Mouse (Mus musculus): Measurements from ENCODE around the gene Zmiz1. TPM values are rescaled to one million over a fixed set of nuclear protein-coding genes. Genes with fewer than 3 reads are reported as not detected.
A peak's percentile ranks its signal among the peaks of the same experiment; 100 is the strongest.

The Zmiz1 gene
- polyA plus RNA-seq, 1 experiment = 27.3 TPM

DNA sequence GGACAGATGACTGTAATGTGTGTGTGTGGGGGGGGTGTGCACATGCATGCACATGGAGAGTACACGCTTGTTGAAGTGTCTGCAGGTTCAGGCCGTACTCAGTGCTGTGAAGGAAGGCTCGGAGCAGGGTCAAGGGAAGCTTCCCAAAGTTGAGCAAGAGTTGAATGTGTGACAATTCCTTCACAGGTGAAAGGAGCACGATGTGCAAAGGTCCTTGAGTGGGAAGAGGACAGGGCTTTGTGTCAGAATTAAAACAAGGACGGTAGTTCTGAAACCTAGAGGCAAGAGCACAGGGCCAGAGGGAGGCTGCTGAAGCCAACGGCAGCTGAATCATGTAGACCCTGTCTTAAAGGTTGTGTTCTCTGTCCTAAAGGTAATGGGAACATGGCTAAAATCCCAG lies 123.6 kb downstream of the Zmiz1 start:
- H3ac ChIP-seq (ENCODE audit: control insufficient read depth, insufficient read length, low read depth) = no peak overlapping the region
- H3K27me3 ChIP-seq (ENCODE audit: control insufficient read depth, insufficient read depth, insufficient read length) = no peaks in the 10 kb centered on the region
- TF ChIP-seq MYOD1 (IDR thresholded peaks at IDR 0.05; ENCODE audit: control insufficient read depth, insufficient read length, low read depth) (no peak), USF1 (IDR thresholded peaks at IDR 0.05; ENCODE audit: low read depth) (no peak), CTCF (IDR thresholded peaks at IDR 0.05; ENCODE audit: control insufficient read depth, insufficient read depth, insufficient read length) (no peak), FOSL1 (IDR thresholded peaks at IDR 0.05; ENCODE audit: insufficient read depth, low read length, poor library complexity, severe bottlenecking) (no peak), MAX (IDR thresholded peaks at IDR 0.05) (no peak), CEBPB (IDR thresholded peaks at IDR 0.05; ENCODE audit: low read depth) (no peak), MYOG (IDR thresholded peaks at IDR 0.05; ENCODE audit: control insufficient read depth, extremely low read depth, insufficient read length) (no peak)
- H3K79me3 ChIP-seq (ENCODE audit: low read depth) = no peaks in the 10 kb centered on the region
- no peak overlapping the region for H3K4me3 ChIP-seq (ENCODE audit: insufficient read depth, poor library complexity, severe bottlenecking)
- H3K79me2 ChIP-seq (ENCODE audit: control insufficient read depth, insufficient read depth) = peaks cover 5% of the 10 kb centered on the region
- peaks cover 65% of the 10 kb centered on the region for H3K36me3 ChIP-seq (ENCODE audit: control insufficient read depth, insufficient read depth)

DNA sequence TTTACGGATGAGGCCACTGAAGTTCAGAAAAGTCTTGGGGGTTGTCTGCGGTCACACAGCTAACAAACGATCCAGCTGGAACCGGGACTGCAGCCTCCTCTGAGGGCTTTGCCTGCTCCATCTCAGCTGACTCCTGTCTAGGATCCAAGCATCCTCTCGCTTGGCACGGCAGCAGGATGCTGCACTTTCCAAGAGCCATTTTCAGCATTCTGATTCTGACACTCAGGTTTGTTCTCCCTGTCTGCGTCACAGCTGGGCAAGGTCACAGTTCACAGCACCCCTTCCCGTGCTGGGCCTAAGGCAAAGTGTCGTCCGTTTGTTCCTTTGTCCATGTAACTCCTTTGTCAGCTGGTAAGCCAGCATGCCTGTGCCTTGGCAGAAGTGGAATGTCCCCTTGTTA lies 124.9 kb downstream of the Zmiz1 start:
- Histone ChIP-seq H3ac (ENCODE audit: control insufficient read depth, insufficient read length, low read depth) (no peak overlapping the region), H3K79me2 (ENCODE audit: control insufficient read depth, insufficient read depth) (peaks cover 13% of the 10 kb centered on the region), H3K4me3 (ENCODE audit: insufficient read depth, poor library complexity, severe bottlenecking) (no peak overlapping the region), H3K36me3 (ENCODE audit: control insufficient read depth, insufficient read depth) (peaks cover 52% of the 10 kb centered on the region), H3K27me3 (ENCODE audit: control insufficient read depth, insufficient read depth, insufficient read length) (no peaks in the 10 kb centered on the region), H3K79me3 (ENCODE audit: low read depth) (no peaks in the 10 kb centered on the region)
- TF ChIP-seq FOSL1 (IDR thresholded peaks at IDR 0.05; ENCODE audit: insufficient read depth, low read length, poor library complexity, severe bottlenecking) = no peak
- TF ChIP-seq USF1 (IDR thresholded peaks at IDR 0.05; ENCODE audit: low read depth) = no peak
- no peak for TF ChIP-seq CEBPB (IDR thresholded peaks at IDR 0.05; ENCODE audit: low read depth)
- TF ChIP-seq MYOG (IDR thresholded peaks at IDR 0.05; ENCODE audit: control insufficient read depth, extremely low read depth, insufficient read length) = no peak
- no peak for TF ChIP-seq CTCF (IDR thresholded peaks at IDR 0.05; ENCODE audit: control insufficient read depth, insufficient read depth, insufficient read length)
- TF ChIP-seq MYOD1 (IDR thresholded peaks at IDR 0.05; ENCODE audit: control insufficient read depth, insufficient read length, low read depth) = no peak
- no peak for TF ChIP-seq MAX (IDR thresholded peaks at IDR 0.05)

DNA sequence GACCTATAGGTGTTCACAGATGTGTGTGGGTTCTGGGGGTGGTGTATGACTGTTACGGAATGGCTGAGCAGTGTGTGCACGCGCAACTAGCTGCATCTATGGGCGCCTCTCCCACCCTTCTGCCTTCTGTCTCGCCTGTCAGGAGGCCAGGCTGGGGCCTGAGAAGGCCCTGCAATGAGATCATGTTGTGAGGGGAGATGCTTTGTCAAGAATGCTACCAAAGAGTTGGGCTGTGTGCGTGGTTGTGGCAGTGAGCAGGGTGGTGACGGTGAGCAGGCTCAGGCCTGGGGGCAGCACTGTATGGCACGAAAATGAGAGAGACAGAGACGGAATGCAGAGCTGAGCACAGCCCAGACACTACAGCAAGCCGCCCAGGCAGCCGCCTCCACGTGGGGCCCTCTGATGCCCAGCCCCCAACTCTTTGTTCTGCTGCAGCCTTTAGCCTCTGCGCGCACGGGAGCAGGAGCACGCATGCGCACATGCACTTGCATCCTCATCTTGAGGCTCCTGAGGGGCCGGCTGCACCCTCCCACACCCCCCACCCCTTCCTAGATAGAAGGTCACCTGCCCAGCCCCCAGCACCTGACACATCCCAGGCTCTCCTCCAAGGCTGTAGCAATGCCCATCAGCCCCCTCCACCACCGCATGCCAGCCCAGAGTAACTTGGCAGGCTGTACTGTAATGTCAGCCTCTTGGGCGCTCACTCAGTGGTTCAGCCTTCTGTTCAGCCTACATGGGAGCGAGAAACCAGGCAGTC lies 126.7 kb downstream of the Zmiz1 start:
- Histone ChIP-seq H3K79me3 (ENCODE audit: low read depth) (no peaks in the 10 kb centered on the region), H3ac (ENCODE audit: control insufficient read depth, insufficient read length, low read depth) (no peak overlapping the region), H3K36me3 (ENCODE audit: control insufficient read depth, insufficient read depth) (peaks cover 39% of the 10 kb centered on the region), H3K79me2 (ENCODE audit: control insufficient read depth, insufficient read depth) (peaks cover 13% of the 10 kb centered on the region), H3K4me3 (ENCODE audit: insufficient read depth, poor library complexity, severe bottlenecking) (no peak overlapping the region), H3K27me3 (ENCODE audit: control insufficient read depth, insufficient read depth, insufficient read length) (no peaks in the 10 kb centered on the region)
- TF ChIP-seq CTCF (IDR thresholded peaks at IDR 0.05; ENCODE audit: control insufficient read depth, insufficient read depth, insufficient read length) = no peak
- no peak for TF ChIP-seq MYOD1 (IDR thresholded peaks at IDR 0.05; ENCODE audit: control insufficient read depth, insufficient read length, low read depth)

DNA sequence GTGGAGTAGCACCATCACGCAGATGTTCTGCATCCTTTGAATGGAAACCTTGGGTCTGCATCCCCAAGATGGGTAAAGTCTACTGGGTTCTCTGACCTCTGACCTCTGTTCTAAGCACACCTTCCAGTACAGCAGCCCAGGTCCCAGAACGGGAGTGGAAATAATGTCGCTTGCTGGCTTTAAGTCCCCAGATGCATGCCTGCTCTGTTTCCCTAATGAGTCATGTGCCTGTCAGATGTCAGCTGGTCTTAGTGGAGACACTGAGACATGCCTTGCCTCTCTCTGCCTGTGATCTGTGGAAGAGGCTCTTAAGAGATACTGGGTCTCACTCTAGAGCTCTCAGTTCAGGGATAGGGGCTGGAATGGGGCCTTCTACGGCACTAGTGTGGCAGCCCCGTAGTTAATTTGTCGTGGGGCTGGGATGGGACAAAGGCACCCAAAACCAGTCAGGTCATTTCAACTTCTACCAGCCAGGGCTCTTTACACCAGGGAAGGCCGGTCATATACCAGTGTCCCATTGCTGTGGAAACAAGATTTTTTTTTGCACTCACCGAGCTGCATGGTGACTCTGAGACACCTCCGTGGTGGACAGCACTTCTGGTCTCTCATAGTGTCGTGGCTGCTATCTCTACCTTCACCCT lies 128.0 kb downstream of the Zmiz1 start:
- Histone ChIP-seq H3K79me2 (ENCODE audit: control insufficient read depth, insufficient read depth) (peaks cover 13% of the 10 kb centered on the region), H3K36me3 (ENCODE audit: control insufficient read depth, insufficient read depth) (peaks cover 32% of the 10 kb centered on the region)
- TF ChIP-seq MYOG (IDR thresholded peaks at IDR 0.05; ENCODE audit: control insufficient read depth, extremely low read depth, insufficient read length) = no peak
- peak; percentile 77 for TF ChIP-seq USF1 (IDR thresholded peaks at IDR 0.05; ENCODE audit: low read depth)
- TF ChIP-seq FOSL1 (IDR thresholded peaks at IDR 0.05; ENCODE audit: insufficient read depth, low read length, poor library complexity, severe bottlenecking) = peak; percentile 72
- no peak for TF ChIP-seq CEBPB (IDR thresholded peaks at IDR 0.05; ENCODE audit: low read depth)
- TF ChIP-seq MYOD1 (IDR thresholded peaks at IDR 0.05; ENCODE audit: control insufficient read depth, insufficient read length, low read depth) = peak; percentile 71
- no peak for TF ChIP-seq CTCF (IDR thresholded peaks at IDR 0.05; ENCODE audit: control insufficient read depth, insufficient read depth, insufficient read length)
- peak; percentile 35 for TF ChIP-seq MAX (IDR thresholded peaks at IDR 0.05)

DNA sequence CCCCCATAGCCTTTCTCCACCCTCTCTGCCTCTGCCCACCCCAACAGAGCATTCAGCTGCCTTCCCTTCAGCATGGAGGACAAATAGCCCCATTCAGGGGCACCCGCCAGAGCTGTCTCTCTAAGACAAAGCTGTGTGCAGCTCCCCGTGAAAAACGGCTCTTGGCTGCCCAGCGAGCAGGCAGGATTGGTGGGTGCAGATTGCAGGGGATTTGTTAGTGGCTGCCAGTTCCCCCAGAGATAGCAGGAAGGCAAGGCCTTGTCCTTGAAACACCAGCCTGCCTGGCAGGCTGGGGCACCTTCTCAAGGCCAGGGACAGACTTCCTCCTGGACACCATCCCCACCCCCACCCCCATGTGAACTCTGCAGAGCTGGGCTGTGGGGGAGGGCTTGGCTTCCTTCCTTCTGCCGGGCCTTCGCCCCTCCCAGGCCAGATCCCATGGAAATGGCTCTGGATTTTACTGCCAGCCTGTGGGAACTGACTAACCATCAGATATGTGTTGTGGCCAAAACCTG lies 128.6 kb downstream of the Zmiz1 start:
- Histone ChIP-seq H3ac (ENCODE audit: control insufficient read depth, insufficient read length, low read depth) (peak overlapping the region; percentile 10), H3K27me3 (ENCODE audit: control insufficient read depth, insufficient read depth, insufficient read length) (no peaks in the 10 kb centered on the region), H3K79me3 (ENCODE audit: low read depth) (no peaks in the 10 kb centered on the region), H3K4me3 (ENCODE audit: insufficient read depth, poor library complexity, severe bottlenecking) (no peak overlapping the region), H3K36me3 (ENCODE audit: control insufficient read depth, insufficient read depth) (peaks cover 27% of the 10 kb centered on the region), H3K79me2 (ENCODE audit: control insufficient read depth, insufficient read depth) (peaks cover 13% of the 10 kb centered on the region)
- TF ChIP-seq USF1 (IDR thresholded peaks at IDR 0.05; ENCODE audit: low read depth) (no peak), MAX (IDR thresholded peaks at IDR 0.05) (no peak), MYOG (IDR thresholded peaks at IDR 0.05; ENCODE audit: control insufficient read depth, extremely low read depth, insufficient read length) (no peak), MYOD1 (IDR thresholded peaks at IDR 0.05; ENCODE audit: control insufficient read depth, insufficient read length, low read depth) (no peak), CEBPB (IDR thresholded peaks at IDR 0.05; ENCODE audit: low read depth) (no peak), CTCF (IDR thresholded peaks at IDR 0.05; ENCODE audit: control insufficient read depth, insufficient read depth, insufficient read length) (no peak), FOSL1 (IDR thresholded peaks at IDR 0.05; ENCODE audit: insufficient read depth, low read length, poor library complexity, severe bottlenecking) (no peak)

More for the DNA sequence above, 128.0 kb downstream of the Zmiz1 start:
- peak overlapping the region; percentile 19 for H3ac ChIP-seq (ENCODE audit: control insufficient read depth, insufficient read length, low read depth)
- H3K79me3 ChIP-seq (ENCODE audit: low read depth) = no peaks in the 10 kb centered on the region
- no peak overlapping the region for H3K4me3 ChIP-seq (ENCODE audit: insufficient read depth, poor library complexity, severe bottlenecking)
- H3K27me3 ChIP-seq (ENCODE audit: control insufficient read depth, insufficient read depth, insufficient read length) = no peaks in the 10 kb centered on the region

All from C2C12 (cell line).